Mouse (Mus musculus) myocyte (in vitro differentiated cells): ENCODE measurements around the gene Slc31a1.

Experiments used
- CEBPB ChIP-seq: IDR thresholded peaks from 2 replicates; pipeline ENCODE4 v1.6.1; 2011; ENCODE audit warnings: mild to moderate bottlenecking, moderate library complexity; ENCODE audit not compliant: poor library complexity, insufficient read depth, severe bottlenecking
- E2F4 ChIP-seq: IDR thresholded peaks from one replicate; pipeline ENCODE4 v1.6.1; 2011; ENCODE audit warnings: mild to moderate bottlenecking, control low read depth, moderate library complexity; ENCODE audit not compliant: insufficient read depth
- MAX ChIP-seq: IDR thresholded peaks from one replicate; pipeline ENCODE4 v1.6.1; 2011; ENCODE audit warnings: low read depth, mild to moderate bottlenecking, control low read depth
- MYOD1 ChIP-seq, 3 experiments: IDR thresholded peaks; one replicate each; pipeline ENCODE4 v1.6.1; 2011; ENCODE audit warnings: control low read depth in 2 of 3, low read depth in 2 of 3, mild to moderate bottlenecking in 2 of 3, moderate library complexity in 1 of 3; ENCODE audit not compliant: insufficient read length in 2 of 3, control insufficient read depth in 1 of 3
- MYOG ChIP-seq, 3 experiments: IDR thresholded peaks; one replicate each; pipeline ENCODE4 v1.6.1; 2011; ENCODE audit warnings: control low read depth in 2 of 3, low read depth in 2 of 3, mild to moderate bottlenecking in 2 of 3; ENCODE audit not compliant: insufficient read length in 2 of 3, control insufficient read depth in 1 of 3, insufficient read depth in 1 of 3
- POLR2A ChIP-seq: IDR thresholded peaks from one replicate; pipeline ENCODE4 v1.6.1; 2011; ENCODE audit warnings: low read depth, mild to moderate bottlenecking, control low read depth, moderate library complexity; ENCODE audit not compliant: insufficient read length
- POLR2AphosphoS2 ChIP-seq: IDR thresholded peaks from one replicate; pipeline ENCODE4 v1.6.1; 2011; ENCODE audit warnings: low read depth, control low read depth; ENCODE audit not compliant: insufficient read length
- REST ChIP-seq: IDR thresholded peaks from one replicate; pipeline ENCODE4 v1.6.1; 2011; ENCODE audit warnings: mild to moderate bottlenecking, control low read depth, moderate library complexity; ENCODE audit not compliant: insufficient read depth, insufficient read length
- SRF ChIP-seq: IDR thresholded peaks from one replicate; pipeline ENCODE4 v1.6.1; 2011; ENCODE audit warnings: low read depth; ENCODE audit not compliant: control insufficient read depth, insufficient read length
- TCF12 ChIP-seq: IDR thresholded peaks from one replicate; pipeline ENCODE4 v1.6.1; 2011; ENCODE audit warnings: mild to moderate bottlenecking, control low read depth; ENCODE audit not compliant: poor library complexity, insufficient read depth, severe bottlenecking
- TCF3 ChIP-seq: IDR thresholded peaks from one replicate; pipeline ENCODE4 v1.6.1; 2011; ENCODE audit warnings: low read depth, control low read depth; ENCODE audit not compliant: insufficient read length
- USF1 ChIP-seq: IDR thresholded peaks from one replicate; pipeline ENCODE4 v1.6.1; 2011; ENCODE audit warnings: low read depth, mild to moderate bottlenecking, control low read depth, moderate library complexity

DNA sequence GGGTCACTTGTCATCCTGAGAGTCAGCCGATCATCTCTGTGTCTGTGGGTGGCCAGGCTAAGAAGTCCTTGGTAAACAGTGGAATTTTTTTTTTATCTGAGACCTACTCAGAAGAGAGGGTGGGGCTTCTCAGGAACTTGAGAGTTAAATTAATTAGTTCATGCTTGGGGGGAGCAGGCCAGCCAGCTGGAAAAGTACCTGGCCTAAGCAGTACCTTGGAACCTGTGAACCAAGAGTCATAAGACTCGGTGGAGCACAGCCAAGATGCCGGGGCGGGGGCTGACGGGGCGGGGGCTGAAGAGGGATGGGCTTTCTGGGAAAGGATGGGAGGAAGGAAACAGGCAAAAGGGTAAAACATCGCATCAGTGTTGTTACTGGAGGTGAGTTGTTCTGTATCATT, 77.3 kb downstream of the Slc31a1 start:
- TF ChIP-seq POLR2A (no peak), MYOG (IDR thresholded peaks at IDR 0.05; ENCODE audit: control insufficient read depth in 1 of 3, insufficient read depth in 1 of 3, insufficient read length in 2 of 3, low read depth in 2 of 3) (no peak), MAX (no peak), USF1 (no peak), POLR2AphosphoS2 (no peak), TCF3 (no peak), E2F4 (no peak), CEBPB (no peak), MYOD1 (IDR thresholded peaks at IDR 0.05; ENCODE audit: control insufficient read depth in 1 of 3, insufficient read length in 2 of 3, low read depth in 2 of 3) (no peak), TCF12 (no peak), REST (no peak), SRF (no peak)
